Mouse (Mus musculus) embryo, embryonic 11 days (tissue): ENCODE measurements around the gene Kcna10.

ENCODE experiments used
- DNase-seq: peaks from one replicate; pipeline ENCODE4 v3.0.0-alpha.2; 2015

Gene Kcna10

DNA sequence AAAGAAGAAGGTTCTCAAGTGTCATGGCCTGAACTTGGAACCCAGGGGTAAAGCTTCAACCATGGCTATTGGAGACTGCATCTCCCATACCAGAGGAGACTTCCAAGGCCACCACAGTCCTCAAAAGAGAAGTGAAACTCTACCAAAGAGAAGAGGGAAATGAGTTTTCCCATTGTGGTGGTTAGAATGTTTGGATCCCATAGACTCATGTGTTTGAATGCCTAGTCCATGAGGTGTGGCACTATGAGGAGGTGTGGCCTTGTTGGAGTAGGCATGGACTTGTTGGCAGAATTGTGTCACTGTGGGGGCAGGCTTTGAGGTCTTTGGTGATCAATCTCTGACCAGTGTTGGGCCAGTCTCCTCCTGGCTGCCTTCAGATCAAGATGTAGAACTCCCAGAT lies 22.3 kb downstream of the Kcna10 start:
- no peak for DNase-seq

DNA sequence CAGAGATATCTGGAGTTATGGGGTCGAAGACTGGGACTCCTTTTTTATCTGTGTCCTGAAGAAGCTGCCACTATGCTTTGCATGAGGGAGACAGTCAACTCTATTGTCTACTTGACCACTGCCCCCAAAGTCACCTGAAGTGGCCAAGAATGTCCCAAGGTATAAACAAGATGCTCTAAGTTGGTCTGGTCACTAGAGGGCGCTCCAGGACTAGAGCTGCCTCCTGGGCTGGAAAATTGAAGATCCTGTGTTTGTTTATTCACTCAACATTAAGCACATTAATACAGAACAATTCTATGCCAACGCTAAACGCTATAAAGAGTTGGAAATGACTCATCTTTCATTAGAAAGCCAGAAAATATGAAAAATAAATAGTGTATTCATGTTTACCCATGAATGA lies 23.1 kb downstream of the Kcna10 start:
- DNase-seq = peak; percentile 81

DNA sequence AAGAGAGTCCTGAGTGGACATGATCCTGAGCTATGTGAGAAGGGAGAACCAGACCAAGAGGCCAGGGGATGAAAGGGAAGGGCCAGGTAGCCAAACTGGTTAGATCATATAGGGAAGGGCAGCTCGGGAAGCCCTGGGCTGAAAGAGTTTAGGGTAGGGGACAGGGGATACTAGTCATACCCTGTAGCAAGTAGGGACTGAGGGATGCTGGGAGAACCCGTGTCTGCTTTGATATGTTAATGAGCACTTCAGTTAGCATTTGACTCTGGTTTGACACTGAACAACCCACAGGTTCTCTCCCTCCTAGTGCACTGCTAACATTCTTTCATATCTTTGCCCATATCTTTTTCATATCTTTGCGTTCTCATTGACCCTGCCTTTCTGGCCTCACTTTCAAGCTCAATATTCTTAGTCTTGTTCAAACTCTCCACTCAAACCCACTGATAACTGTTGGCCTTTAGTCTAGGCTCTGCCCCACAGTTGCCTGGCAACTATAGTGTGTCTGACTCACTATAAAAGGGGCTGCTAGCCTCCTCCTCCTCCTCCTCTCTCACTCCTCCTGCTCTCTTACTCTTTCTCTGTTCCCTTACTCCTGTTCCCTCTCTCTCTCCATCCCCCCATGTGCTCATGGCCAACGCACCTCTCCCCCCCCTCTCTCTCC lies 23.8 kb downstream of the Kcna10 start:
- no peak for DNase-seq

DNA sequence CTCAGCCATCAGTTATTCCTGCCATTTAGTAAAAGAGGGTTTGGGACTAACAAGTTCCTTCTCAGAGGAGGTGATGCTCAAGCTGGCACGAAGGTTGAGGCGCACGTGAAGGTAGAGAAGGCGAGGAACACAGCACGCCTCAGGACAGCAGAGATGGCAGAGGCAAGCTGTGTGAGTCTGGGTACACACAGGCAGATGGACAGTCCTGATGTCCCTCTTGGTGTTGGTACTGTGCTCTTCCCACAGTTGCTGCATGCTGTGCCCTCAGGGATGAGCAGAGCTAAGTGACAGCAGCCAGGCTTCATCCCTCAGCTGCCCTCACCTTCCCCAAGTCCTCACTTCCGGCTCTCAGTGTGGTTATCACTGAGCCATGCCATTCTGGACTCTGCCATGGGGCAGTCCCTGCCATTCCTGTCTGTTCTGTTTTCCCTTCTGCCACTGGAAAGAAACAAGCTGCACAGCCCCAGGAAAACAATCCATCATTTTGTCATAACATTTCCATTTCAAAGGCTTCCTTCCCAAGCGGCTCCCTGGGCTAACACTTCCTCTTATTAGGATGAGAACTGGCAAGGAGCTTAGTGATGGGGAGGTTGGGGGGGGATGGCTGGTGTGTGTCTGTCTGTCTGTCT lies 24.9 kb downstream of the Kcna10 start:
- DNase-seq = peak; percentile 32

DNA sequence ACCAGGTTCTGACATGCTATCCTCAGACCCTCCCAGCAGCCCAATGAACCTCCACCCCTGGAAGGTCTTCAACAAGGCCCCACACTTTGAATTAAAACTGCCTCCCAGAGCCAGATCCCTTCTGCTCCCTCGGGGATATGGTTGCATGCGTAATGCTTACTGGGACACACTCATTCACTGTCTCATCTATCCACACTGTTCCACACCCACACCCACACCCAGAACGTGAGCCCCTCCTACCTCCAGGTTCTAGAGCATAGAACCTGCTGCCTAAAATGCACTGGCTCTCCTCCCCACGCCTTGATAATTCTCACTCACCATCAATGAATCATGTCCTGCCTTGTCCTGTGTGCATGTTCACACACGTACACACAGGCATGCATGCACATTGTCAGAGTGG lies 31.8 kb downstream of the Kcna10 start:
- no peak for DNase-seq

DNA sequence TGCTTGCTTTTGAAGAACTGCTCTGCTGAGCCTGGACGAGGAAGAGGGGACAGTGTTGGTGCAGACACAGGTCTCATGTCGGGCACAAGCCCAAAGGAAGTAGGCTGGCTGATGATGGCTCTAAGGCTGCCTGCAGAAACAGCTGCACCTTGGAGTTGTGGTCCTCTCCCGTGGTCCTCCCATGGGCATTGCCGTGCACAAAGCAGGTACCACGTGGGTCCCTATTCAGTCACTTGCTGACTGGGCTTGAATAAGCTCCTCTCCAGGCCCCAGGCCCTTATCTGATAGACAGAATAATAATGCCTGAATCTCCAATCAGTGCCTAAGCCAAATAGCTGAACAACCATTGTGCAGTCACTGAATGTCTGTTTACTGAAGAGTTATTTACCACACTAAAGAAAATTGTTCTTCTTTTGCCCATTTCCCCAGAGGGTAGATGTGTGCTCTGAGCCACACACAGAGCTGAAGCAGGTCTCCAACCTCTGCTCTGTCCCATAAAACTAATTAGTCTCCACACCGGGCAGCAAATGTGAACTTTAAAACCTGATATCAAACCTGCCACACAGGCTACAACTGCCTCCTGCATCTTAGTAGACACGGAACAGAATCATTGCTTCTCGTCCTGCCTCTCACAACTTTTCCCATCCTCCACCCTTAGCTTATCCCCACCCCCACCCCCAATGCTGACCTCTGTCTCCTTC lies 33.7 kb downstream of the Kcna10 start:
- no peak for DNase-seq

DNA sequence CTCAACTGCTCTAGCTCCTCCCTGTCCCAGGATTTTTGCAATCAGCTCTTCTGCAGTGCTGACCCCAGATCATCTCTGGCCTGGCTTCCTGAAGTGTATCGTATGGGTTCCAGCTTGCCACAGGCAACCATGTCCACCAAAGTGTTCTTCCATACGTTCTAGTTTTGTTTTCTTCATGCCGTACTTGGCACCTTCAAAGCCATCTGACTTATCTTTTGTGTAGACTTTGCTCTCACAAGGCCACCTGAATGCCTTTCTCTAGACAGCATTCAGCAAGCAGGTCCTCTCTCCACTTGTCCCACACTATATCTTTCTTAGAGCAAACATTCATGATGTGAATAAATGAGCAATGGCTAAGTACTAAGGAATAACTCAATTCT lies 34.2 kb downstream of the Kcna10 start:
- no peak for DNase-seq

DNA sequence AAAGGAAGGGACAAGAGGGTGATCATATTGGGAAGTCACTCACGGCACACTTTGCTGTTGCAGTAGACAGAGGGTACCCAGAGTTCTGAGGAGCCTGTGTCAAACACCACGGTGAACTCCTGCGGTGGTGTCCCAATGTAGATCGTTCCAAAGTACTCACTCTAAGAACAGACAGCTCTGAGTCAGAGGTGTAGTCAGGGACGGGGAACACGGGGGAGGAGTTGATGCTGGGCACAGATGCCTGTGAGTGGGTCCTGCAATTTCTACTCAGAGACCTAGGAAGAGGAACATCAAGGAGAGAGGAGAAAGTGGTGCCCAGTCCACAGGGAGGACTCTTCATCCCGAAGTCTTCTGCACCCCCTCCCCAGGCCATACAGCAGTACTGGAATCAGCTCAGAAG lies 35.7 kb downstream of the Kcna10 start:
- no peak for DNase-seq

DNA sequence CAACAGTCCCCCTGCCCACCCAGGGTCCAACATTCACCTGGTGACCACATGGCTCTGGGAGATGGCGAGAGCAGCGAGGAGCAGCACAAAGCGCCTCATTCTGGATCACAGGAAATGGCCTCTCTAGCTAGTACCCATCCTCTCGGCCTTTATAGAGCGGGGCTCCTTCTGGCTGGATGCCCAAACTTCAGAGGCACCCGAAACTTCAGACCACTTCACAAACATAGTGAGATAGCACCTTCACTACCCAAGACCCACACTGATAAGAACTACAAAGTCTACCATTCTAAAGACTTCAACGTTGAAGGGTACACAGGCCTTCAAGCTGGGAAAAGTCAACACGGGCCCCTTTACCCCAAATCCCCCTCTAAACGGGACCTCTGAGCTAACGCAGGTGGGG lies 38.8 kb downstream of the Kcna10 start, which contains the start of gene Cym:
Gene Cym (minus strand): TSS at position 125 of the 400 bp plus-strand sequence.
- DNase-seq = no peak

DNA sequence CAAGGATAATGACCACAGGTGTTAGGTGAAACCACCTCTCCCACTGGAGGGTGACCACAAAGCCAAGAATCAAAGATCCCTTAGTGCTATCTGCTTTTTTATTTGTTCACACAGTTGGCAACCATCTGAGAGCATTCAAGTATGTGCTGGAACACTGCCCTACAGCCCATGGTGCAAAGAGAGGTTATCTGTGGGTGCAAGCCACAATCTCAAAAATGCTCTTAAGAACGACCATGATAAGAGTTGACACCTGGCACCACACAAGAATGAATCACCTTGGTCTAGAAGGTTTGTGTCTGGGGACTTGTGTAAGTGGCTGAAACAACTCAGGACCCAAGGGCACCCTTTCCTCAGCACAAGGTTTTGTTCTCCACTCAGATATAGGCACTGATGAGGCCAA lies 40.4 kb downstream of the Kcna10 start:
- no peak for DNase-seq

DNA sequence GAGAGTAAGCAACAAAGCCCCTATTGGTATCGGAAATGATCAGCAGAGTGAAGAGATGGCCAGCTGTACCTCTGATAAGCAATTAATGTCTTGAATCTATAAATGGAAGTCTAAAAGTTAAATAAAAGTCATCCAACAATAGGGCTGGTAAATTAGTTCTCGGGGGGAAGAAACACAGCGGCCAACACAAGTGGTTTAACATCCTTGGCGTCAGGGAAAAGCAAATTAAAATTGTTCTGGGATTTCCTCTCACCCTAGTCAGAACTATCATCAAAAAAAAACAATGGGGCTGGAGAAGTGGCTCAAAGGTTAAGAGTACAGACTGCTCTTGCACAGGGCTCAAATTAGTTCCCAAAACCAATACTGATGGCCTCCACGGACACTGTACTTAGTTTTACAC lies 43.0 kb downstream of the Kcna10 start:
- DNase-seq = no peak

DNA sequence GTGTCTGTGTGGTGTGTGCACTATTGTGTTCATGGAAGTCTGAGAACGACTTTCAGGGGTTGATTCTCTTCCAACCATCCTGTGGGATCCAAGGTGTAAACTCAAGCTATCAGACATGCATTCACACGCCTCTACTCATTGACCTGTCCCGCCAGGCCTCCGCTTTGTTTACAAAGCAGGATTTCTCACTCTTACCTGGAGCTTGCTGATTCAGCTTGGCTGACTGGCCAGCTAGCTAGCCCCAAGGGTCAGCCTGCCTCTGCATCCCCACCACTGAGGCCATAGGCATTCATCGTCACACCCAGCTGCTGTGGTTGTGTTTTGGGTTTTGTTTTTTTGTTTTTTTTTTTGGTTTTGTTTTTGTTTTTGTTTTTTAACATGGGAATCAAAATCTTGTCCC lies 46.4 kb downstream of the Kcna10 start:
- no peak for DNase-seq

DNA sequence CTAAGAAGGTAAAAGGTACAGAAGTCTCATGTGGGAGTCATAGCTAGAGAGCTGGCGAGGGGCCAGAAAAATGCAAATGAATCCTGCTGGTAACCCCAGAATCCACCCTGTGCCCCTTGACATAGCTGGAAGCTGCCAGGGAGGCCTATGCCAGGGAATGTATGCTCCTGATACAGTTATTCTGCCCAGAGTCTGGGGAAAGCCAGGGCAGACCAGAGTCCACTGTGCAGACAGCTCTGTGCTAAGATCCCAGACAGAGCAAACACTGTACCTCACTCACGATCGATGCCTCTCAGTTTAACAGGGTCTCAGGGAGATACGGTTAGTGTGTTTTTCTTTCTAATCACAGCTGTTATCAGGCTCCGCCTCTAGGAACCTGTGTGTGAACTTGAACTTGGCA lies 47.0 kb downstream of the Kcna10 start:
- no peak for DNase-seq

DNA sequence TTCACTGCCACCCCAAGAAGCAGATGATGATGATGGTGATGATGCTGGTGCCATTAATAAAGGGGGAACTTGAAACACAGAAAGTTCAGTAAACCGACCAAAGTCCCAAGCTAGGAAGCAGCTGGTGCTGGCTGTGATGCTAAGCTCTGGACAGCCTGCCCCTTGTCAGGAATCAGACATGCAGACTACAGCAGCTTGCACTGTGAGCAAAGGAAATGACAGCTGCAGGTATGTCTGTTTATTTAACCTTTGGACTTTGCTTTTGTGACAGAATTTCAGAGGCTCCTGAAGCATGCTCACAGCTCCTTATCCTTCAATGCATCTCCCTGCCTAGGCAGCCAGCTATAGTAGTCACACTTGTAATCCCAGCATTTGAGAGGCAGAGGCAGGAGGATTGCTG lies 47.7 kb downstream of the Kcna10 start, which contains the start of gene A630076J17Rik:
Gene A630076J17Rik (plus strand): TSS at position 88 of the 400 bp plus-strand sequence.
- DNase-seq = no peak

DNA sequence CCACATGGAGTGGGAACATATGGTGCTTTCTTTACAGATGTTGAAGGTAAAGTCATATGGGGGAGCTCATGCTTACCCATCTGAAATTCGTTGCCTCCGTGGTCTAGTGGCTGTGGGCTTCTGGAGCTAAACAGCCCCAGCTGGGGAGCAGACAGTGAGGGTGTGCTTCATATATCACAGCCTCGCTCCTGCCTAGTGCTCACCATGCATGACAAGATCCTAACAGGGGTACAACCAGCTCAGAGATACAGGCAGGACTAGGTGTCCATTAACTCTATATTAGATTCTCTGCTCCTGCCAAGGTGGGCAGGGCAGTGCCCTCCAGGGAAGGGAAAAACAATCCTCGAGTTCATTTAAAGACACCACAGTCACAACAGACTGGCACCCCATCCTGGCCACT lies 48.3 kb downstream of the Kcna10 start:
- no peak for DNase-seq

DNA sequence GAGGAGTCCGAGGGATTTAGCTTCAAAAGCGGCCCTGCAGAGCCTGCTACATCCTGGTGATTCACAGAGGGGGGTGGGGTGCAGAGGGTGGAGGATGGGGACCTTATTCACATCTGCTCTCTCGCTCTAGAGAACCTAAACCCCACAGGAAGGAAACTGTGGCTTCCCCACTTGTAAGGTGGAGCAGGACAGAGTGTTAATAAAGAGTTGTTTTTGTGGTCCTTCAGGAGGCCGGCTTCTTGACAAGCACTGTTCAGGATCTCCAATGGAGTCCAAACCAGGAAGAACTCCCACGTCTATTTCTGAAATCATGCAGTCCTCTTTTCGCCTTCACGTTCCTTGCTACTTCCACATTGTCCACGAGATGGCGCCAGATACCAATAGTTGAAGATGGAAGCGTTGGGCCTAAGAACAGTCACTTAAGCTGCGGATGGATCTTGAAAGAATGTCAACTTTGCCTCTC lies 50.5 kb downstream of the Kcna10 start:
- peak; percentile 84 for DNase-seq

DNA sequence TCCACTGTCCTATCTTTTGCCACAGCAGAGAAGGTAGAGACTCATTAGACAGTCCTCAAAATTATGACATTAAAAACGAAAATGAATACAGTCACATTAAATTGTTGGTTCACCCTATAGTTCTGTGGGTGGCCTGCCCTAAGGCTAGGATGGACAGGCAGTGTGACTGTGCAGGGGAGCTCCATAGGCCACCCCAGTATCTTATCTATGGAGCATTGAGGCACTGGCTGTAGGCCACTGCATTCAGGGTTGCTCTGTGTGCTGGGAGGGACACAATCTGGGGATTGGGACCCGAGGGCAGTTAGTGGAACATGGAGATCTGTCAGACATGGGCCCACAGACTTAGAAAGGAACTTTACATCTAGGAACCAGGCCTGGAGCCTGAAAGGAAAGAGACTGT lies 51.1 kb downstream of the Kcna10 start:
- no peak for DNase-seq

DNA sequence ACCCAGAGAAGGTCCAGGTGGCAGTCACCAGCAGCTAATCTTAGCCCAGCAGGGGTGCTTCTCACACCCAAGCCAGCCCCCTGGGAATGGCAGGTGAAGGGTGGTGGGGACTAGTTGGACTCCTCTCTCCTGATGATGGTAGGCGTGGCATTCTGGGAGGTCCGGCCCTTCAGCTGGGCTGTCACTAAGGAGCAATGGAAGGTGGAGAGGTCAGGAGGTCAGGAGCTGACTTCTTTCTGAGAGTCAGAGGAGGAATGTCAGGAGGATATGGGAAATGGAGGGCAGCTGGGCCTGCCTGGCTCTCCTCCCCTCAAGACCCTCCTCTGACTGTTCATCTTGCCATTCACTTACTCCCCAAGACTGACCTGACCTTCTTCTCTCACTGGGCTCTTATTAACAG lies 55.2 kb downstream of the Kcna10 start:
- no peak for DNase-seq

DNA sequence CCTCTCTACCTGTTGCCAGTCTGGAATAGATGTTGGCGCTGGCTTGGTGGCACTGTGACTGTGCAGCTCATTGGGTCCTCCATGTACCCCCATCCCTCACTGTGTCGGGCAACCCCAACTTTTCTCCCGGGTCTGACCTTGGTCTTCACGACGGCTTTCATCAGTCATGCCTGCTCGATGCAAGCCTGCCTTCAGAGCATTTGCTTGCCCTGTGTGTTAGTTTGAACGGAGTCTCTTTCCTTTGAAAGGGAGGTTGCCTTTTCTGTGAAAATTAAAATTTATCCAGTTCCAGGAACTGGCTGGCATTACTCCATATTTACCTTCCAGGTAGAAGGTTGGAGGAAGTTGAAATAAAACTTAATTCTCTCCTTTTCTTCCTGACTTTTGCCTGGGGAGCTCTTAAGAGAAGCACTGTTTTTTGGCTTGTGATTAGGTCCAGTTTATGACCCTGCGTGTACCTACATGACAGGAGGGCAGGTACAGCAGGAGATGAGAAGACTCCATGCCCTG lies 55.7 kb downstream of the Kcna10 start:
- DNase-seq = no peak

DNA sequence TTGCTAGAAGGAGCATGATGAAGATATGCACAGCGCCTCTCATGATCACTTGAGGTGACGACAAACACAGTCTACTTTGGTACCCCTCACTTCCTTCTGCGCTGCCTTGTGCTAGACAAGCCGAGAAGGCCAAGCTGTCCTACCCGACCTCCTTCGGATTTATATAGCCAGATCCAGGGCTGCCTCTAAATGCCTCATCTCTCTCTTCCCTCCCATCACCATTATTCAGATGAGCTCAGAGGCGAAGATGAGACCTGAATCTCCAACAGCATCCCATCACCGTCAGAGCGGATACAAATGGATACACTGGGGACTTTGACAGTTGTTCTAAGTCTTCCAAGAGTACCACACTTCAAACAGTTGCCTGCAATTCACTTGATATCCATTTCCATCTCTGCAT lies 56.8 kb downstream of the Kcna10 start, which contains the start of gene Prok1:
Gene Prok1 (minus strand): TSS at position 101 of the 400 bp plus-strand sequence.
- no peak for DNase-seq

DNA sequence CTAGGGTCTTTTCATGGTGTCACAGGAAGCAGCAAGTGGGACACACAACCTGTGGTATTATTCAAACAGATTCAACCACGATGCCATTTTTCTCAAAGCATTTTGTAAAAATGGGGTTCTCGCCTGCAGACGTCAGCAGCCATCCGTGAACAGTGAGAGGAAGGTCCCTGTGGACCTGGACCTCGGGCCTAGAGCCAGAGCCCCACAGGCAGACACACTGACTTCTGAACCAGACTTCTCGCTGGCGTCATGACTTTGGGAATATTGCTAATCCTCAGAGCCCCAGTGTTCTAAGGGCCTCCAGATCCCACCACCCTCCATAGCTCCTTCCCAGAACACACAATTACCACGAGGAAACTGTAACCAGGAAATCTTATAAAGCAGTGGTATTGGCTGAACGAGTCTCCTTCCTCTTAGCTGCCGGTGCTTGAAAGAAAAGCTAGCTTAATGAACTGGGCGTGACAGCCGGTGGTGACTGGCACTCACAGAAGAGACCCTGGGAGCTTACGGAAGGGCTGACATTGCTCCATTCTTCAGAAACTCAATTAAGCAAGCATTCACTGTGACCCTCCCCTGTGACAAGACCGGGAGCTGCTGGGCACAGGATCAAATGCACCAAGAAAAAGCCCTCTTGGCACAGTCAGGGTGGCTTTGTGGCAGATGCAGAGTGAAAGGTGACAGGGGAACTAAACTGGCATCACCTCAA lies 58.7 kb downstream of the Kcna10 start:
- DNase-seq = no peak
